Mouse (Mus musculus) liver, postnatal 0 days (tissue): Measurements from ENCODE around the gene Olfr312.

Experiments
- CTCF ChIP-seq: sonication (generic); IDR thresholded peaks from 2 replicates; pipeline ENCODE4 v1.5.1; 2016; ENCODE audit warnings: antibody characterized with exemption, low read depth
- EP300 ChIP-seq: IDR thresholded peaks from 2 replicates; pipeline ENCODE4 v1.6.1; 2016; ENCODE audit warnings: antibody characterized with exemption, low read depth, mild to moderate bottlenecking

- TF ChIP-seq EP300: no peak
- no peak for TF ChIP-seq CTCF
Measured at GRCm38 (mm10) chr11:58815676-58816075, 13.4 kb upstream of the Olfr312 start.
